Mouse (Mus musculus): ENCODE results near the gene Hsf5. TPM values are rescaled to one million over a fixed set of nuclear protein-coding genes. Genes with fewer than 3 reads are reported as not detected.

Gene Hsf5
- polyA plus RNA-seq, 1 experiment = 0.05 TPM

GRCm38 (mm10) chr11:87666256-87667035 lies 49.5 kb downstream of the Hsf5 start:
- Histone ChIP-seq H3K4me3 (ENCODE audit: control insufficient read depth, insufficient read depth, low read length) (no peak overlapping the region), H3K27ac (ENCODE audit: control insufficient read depth, insufficient read depth, low read length) (no peak overlapping the region), H3K36me3 (ENCODE audit: control insufficient read depth, insufficient read depth, low read length) (no peaks in the 10 kb centered on the region), H3K27me3 (ENCODE audit: control insufficient read depth, insufficient read depth, low read length) (peaks cover 4% of the 10 kb centered on the region; the same call in 1 of the 2 replicates), H3K4me1 (replicated peaks; ENCODE audit: control insufficient read depth, insufficient read depth, low read length) (no peaks in the 10 kb centered on the region)
- no peak for TF ChIP-seq POLR2A (IDR thresholded peaks at IDR 0.05; ENCODE audit: control insufficient read depth, extremely low read depth, insufficient read depth, low read length, poor library complexity)
- TF ChIP-seq CTCF (IDR thresholded peaks at IDR 0.05; ENCODE audit: borderline replicate concordance, control insufficient read depth, extremely low read depth, insufficient read depth, low read length, poor library complexity) = no peak
- WGBS = 86% methylated on average over 12 of the region's 12 CpGs
- no peak for DNase-seq

- Histone ChIP-seq H3K36me3 (ENCODE audit: control insufficient read depth, insufficient read depth, low read length) (no peaks in the 10 kb centered on the region), H3K27me3 (ENCODE audit: control insufficient read depth, insufficient read depth, low read length) (peaks cover 4% of the 10 kb centered on the region; the same call in 1 of the 2 replicates), H3K4me1 (replicated peaks; ENCODE audit: control insufficient read depth, insufficient read depth, low read length) (no peaks in the 10 kb centered on the region), H3K4me3 (ENCODE audit: control insufficient read depth, insufficient read depth, low read length) (no peak overlapping the region), H3K27ac (ENCODE audit: control insufficient read depth, insufficient read depth, low read length) (no peak overlapping the region)
- TF ChIP-seq POLR2A (IDR thresholded peaks at IDR 0.05; ENCODE audit: control insufficient read depth, extremely low read depth, insufficient read depth, low read length, poor library complexity) (no peak), CTCF (IDR thresholded peaks at IDR 0.05; ENCODE audit: borderline replicate concordance, control insufficient read depth, extremely low read depth, insufficient read depth, low read length, poor library complexity) (no peak)
- DNase-seq = no peak
- WGBS = 75% methylated on average over 4 of the region's 4 CpGs
These were observed 50.4 kb downstream of the Hsf5 start for GRCm38 (mm10) chr11:87667107-87668090.

GRCm38 (mm10) chr11:87673282-87673681 lies 56.3 kb downstream of the Hsf5 start:
- no peak overlapping the region for H3K27ac ChIP-seq (ENCODE audit: control insufficient read depth, insufficient read depth, low read length)
- TF ChIP-seq POLR2A (IDR thresholded peaks at IDR 0.05; ENCODE audit: control insufficient read depth, extremely low read depth, insufficient read depth, low read length, poor library complexity) (no peak), CTCF (IDR thresholded peaks at IDR 0.05; ENCODE audit: borderline replicate concordance, control insufficient read depth, extremely low read depth, insufficient read depth, low read length, poor library complexity) (no peak)
- no peaks in the 10 kb centered on the region for H3K4me1 ChIP-seq (replicated peaks; ENCODE audit: control insufficient read depth, insufficient read depth, low read length)
- no peak overlapping the region for H3K4me3 ChIP-seq (ENCODE audit: control insufficient read depth, insufficient read depth, low read length)
- 100% methylated on average over 1 of the region's 1 CpGs for WGBS
- H3K36me3 ChIP-seq (ENCODE audit: control insufficient read depth, insufficient read depth, low read length) = no peaks in the 10 kb centered on the region
- peaks cover 2% of the 10 kb centered on the region; the same call in 1 of the 2 replicates for H3K27me3 ChIP-seq (ENCODE audit: control insufficient read depth, insufficient read depth, low read length)
- no peak for DNase-seq

- 0 out of 2 replicates have a peak, but pooled peaks cover 2% of the 10 kb centered on the region for H3K4me1 ChIP-seq (replicated peaks; ENCODE audit: control insufficient read depth, insufficient read depth, low read length)
- TF ChIP-seq POLR2A (IDR thresholded peaks at IDR 0.05; ENCODE audit: control insufficient read depth, extremely low read depth, insufficient read depth, low read length, poor library complexity) (no peak), CTCF (IDR thresholded peaks at IDR 0.05; ENCODE audit: borderline replicate concordance, control insufficient read depth, extremely low read depth, insufficient read depth, low read length, poor library complexity) (no peak)
- peaks cover 2% of the 10 kb centered on the region; the same call in 1 of the 2 replicates for H3K27me3 ChIP-seq (ENCODE audit: control insufficient read depth, insufficient read depth, low read length)
- 94% methylated on average over 6 of the region's 6 CpGs for WGBS
- no peak overlapping the region for H3K27ac ChIP-seq (ENCODE audit: control insufficient read depth, insufficient read depth, low read length)
- DNase-seq = no peak
- no peaks in the 10 kb centered on the region for H3K36me3 ChIP-seq (ENCODE audit: control insufficient read depth, insufficient read depth, low read length)
- H3K4me3 ChIP-seq (ENCODE audit: control insufficient read depth, insufficient read depth, low read length) = no peak overlapping the region
These were observed 58.6 kb downstream of the Hsf5 start for GRCm38 (mm10) chr11:87675606-87676005.

- 91% methylated on average over 5 of the region's 5 CpGs for WGBS
- Histone ChIP-seq H3K27me3 (ENCODE audit: control insufficient read depth, insufficient read depth, low read length) (peaks cover 2% of the 10 kb centered on the region; the same call in 1 of the 2 replicates), H3K4me1 (replicated peaks; ENCODE audit: control insufficient read depth, insufficient read depth, low read length) (0 out of 2 replicates have a peak, but pooled peaks cover 2% of the 10 kb centered on the region), H3K4me3 (ENCODE audit: control insufficient read depth, insufficient read depth, low read length) (no peak overlapping the region), H3K36me3 (ENCODE audit: control insufficient read depth, insufficient read depth, low read length) (no peaks in the 10 kb centered on the region), H3K27ac (ENCODE audit: control insufficient read depth, insufficient read depth, low read length) (no peak overlapping the region)
- no peak for TF ChIP-seq POLR2A (IDR thresholded peaks at IDR 0.05; ENCODE audit: control insufficient read depth, extremely low read depth, insufficient read depth, low read length, poor library complexity)
- no peak for TF ChIP-seq CTCF (IDR thresholded peaks at IDR 0.05; ENCODE audit: borderline replicate concordance, control insufficient read depth, extremely low read depth, insufficient read depth, low read length, poor library complexity)
- no peak for DNase-seq
These were observed 60.8 kb downstream of the Hsf5 start for GRCm38 (mm10) chr11:87677756-87678155.

GRCm38 (mm10) chr11:87678545-87678944 lies 61.6 kb downstream of the Hsf5 start:
- WGBS = 42% methylated on average over 4 of the region's 4 CpGs
- DNase-seq = no peak
- no peak overlapping the region for H3K27ac ChIP-seq (ENCODE audit: control insufficient read depth, insufficient read depth, low read length)
- H3K36me3 ChIP-seq (ENCODE audit: control insufficient read depth, insufficient read depth, low read length) = no peaks in the 10 kb centered on the region
- 0 out of 2 replicates have a peak, but pooled peaks cover 2% of the 10 kb centered on the region for H3K4me1 ChIP-seq (replicated peaks; ENCODE audit: control insufficient read depth, insufficient read depth, low read length)
- H3K27me3 ChIP-seq (ENCODE audit: control insufficient read depth, insufficient read depth, low read length) = peaks cover 2% of the 10 kb centered on the region; the same call in 1 of the 2 replicates
- no peak for TF ChIP-seq CTCF (IDR thresholded peaks at IDR 0.05; ENCODE audit: borderline replicate concordance, control insufficient read depth, extremely low read depth, insufficient read depth, low read length, poor library complexity)
- TF ChIP-seq POLR2A (IDR thresholded peaks at IDR 0.05; ENCODE audit: control insufficient read depth, extremely low read depth, insufficient read depth, low read length, poor library complexity) = no peak
- H3K4me3 ChIP-seq (ENCODE audit: control insufficient read depth, insufficient read depth, low read length) = no peak overlapping the region

Data from thymus, adult 2 months (tissue).